Mouse (Mus musculus): ENCODE results near the gene Cnpy3. TPM values are rescaled to one million over a fixed set of nuclear protein-coding genes. Genes with fewer than 3 reads are reported as not detected.

Cnpy3 gene
- total and polyA plus RNA-seq, 2 experiments from 2014 or later = 72.4 to 79.1 TPM

DNA sequence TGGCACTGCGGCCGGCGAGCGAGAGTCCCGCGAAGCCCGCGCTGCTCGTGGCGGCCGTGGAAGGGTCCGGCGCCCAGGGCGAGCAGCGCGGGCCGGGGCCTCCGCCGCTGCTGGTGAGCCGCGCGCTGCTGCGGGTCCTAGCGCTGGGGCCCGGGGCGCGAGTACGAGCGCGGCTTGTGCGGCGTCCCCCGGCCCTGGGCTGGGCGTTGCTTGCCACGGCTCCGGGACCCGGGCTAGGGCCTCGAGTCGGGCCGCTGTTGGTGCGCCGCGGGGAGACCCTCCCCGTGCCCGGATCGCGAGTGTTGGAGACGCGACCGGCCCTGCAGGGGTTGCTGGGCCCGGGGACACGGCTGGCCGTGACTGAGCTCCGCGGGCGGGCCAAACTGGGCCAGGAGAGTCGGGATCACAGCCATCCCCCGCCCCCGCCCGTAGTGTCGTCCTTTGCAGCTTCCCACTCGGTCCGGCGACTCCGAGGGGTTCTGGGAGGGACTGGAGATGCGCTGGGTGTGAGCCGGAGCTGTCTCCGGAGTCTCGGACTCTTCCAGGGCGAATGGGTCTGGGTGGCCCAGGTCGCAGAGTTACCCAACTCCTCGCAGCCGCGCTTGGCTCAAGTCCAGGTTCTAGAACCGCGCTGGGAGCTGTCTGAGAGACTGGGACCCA, 40.3 kb downstream of the Cnpy3 start:
- no peaks in the 10 kb centered on the region for H3K27me3 ChIP-seq (ENCODE audit: insufficient read depth, low read length)
- no peak for TF ChIP-seq CTCF (IDR thresholded peaks at IDR 0.05; ENCODE audit: low read depth)
- DNase-seq (ENCODE audit: low spot score) (peak; percentile 26), ATAC-seq (peak; percentile 18; the same call in 1 of the 2 replicates)
- peak overlapping the region; percentile 100 for H3K4me2 ChIP-seq (ENCODE audit: low read depth, low read length)
- peak overlapping the region; percentile 97 for H3K4me3 ChIP-seq (ENCODE audit: low read length)
- peak overlapping the region; percentile 92 for H3K9ac ChIP-seq (replicated peaks; ENCODE audit: low read length)
- under 1% methylated on average over 73 of the region's 76 CpGs for WGBS
- H3K4me1 ChIP-seq (ENCODE audit: insufficient read depth, low read length) = peaks cover 7% of the 10 kb centered on the region; the same call in 1 of the 2 replicates
- H3K36me3 ChIP-seq (ENCODE audit: insufficient read depth, low read length) = peaks cover 11% of the 10 kb centered on the region
- no peaks in the 10 kb centered on the region for H3K9me3 ChIP-seq (ENCODE audit: low read length)
- peak overlapping the region; percentile 82 for H3K27ac ChIP-seq

DNA sequence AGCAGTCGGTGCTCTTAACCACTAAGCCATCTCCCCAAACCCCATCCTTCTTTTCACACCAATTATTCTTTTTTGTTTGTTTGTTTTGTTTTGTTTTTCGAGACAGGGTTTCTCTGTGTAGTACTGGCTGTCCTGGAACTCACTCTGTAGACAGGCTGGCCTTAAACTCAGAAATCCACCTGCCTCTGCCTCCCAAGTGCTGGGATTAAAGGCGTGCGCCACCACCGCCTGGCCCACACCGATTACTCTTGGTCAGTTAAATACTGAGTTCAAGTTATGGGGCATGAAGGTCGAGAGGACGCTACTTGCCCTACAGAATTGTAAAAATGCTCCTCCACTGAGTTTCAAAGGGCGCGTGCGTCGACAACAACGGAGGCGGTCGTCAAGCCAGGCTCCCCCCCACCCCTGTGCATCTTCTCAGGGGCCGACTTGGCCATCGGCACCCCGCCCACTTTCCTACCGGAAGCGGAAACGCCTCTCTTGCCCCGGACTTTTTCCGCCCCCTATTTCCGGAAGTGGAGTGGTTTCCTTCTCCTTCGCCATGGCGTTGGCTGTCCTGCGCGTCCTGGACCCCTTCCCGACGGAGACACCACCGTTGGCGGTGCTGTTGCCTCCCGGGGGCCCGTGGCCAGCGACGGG, 40.9 kb downstream of the Cnpy3 start, which contains the start of gene Pex6:
Pex6 (plus strand) TSS at position 505 of the 639 bp plus-strand sequence.
- DNase-seq (ENCODE audit: low spot score) (peak; percentile 97), ATAC-seq (peak; percentile 94)
- Histone ChIP-seq H3K9ac (replicated peaks; ENCODE audit: low read length) (peak within 1 kb of the TSS; percentile 92), H3K27ac (peak within 1 kb of the TSS; percentile 82), H3K4me1 (ENCODE audit: insufficient read depth, low read length) (peaks cover 7% of the 10 kb centered on the region; the same call in 1 of the 2 replicates), H3K9me3 (ENCODE audit: low read length) (no peaks in the 10 kb centered on the region), H3K4me3 (ENCODE audit: low read length) (peak within 1 kb of the TSS; percentile 97), H3K4me2 (ENCODE audit: low read depth, low read length) (peak within 1 kb of the TSS; percentile 100), H3K36me3 (ENCODE audit: insufficient read depth, low read length) (peaks cover 11% of the 10 kb centered on the region; the same call in 1 of the 2 replicates), H3K27me3 (ENCODE audit: insufficient read depth, low read length) (no peaks in the 10 kb centered on the region)
- 9% methylated on average over 36 of the region's 36 CpGs for WGBS
- TF ChIP-seq CTCF (IDR thresholded peaks at IDR 0.05; ENCODE audit: low read depth) = peak; percentile 30

DNA sequence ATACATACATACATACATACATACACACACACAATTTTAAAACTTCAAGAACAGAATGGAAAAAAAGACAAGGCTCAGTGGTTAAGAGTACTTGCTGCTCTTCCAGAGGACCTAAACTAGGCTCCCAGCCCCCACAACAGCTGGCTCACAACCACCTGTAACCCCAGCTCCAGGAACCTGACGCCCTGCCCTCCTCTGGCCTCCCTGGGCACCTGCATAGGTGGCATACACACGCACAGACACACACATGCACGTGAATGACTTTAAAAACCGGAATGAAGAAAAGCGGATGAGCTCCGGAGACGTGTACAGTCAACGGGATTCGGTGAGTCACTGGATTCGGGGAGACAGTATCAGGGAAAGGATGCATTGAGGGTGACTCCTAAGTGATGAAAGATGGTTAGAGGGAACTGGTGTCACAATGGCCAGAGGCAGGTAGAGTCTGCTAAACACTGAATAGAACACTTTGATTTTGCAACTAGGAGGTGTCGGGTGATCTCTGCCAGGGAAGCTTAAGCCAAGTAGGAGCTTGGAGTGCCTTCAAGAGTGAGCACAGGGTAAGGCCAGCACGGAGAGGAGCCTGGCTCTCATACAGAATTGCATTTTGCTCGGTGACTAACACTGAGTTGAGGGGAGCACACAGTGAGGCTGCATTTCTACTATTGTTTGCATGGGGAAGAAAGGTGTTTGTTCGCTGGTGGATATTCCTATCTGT, 45.5 kb downstream of the Cnpy3 start:
- DNase-seq (ENCODE audit: low spot score) (no peak), ATAC-seq (no peak)
- no peak overlapping the region for H3K27ac ChIP-seq
- no peaks in the 10 kb centered on the region for H3K27me3 ChIP-seq (ENCODE audit: insufficient read depth, low read length)
- H3K9me3 ChIP-seq (ENCODE audit: low read length) = no peaks in the 10 kb centered on the region
- H3K4me1 ChIP-seq (ENCODE audit: insufficient read depth, low read length) = peaks cover 14% of the 10 kb centered on the region
- H3K9ac ChIP-seq (replicated peaks; ENCODE audit: low read length) = no peak overlapping the region
- no peaks in the 10 kb centered on the region for H3K36me3 ChIP-seq (ENCODE audit: insufficient read depth, low read length)
- WGBS = 92% methylated on average over 14 of the region's 14 CpGs
- no peak overlapping the region for H3K4me2 ChIP-seq (ENCODE audit: low read depth, low read length)
- TF ChIP-seq CTCF (IDR thresholded peaks at IDR 0.05; ENCODE audit: low read depth) = no peak
- H3K4me3 ChIP-seq (ENCODE audit: low read length) = no peak overlapping the region

GRCm38 (mm10) chr17:46704887-46705835, 46.9 kb downstream of the Cnpy3 start, which contains the start of gene Ppp2r5d:
Gene Ppp2r5d, minus strand, starts transcription at chr17:46705111.
- ATAC-seq (peak; percentile 96), DNase-seq (ENCODE audit: low spot score) (peak; percentile 99)
- peaks cover 14% of the 10 kb centered on the region for H3K4me1 ChIP-seq (ENCODE audit: insufficient read depth, low read length)
- peak within 1 kb of the TSS; percentile 89 for H3K27ac ChIP-seq
- H3K9ac ChIP-seq (replicated peaks; ENCODE audit: low read length) = peak within 1 kb of the TSS; percentile 87
- H3K4me3 ChIP-seq (ENCODE audit: low read length) = peak within 1 kb of the TSS; percentile 92
- peak; percentile 16 for TF ChIP-seq CTCF (IDR thresholded peaks at IDR 0.05; ENCODE audit: low read depth)
- peak within 1 kb of the TSS; percentile 69 for H3K4me2 ChIP-seq (ENCODE audit: low read depth, low read length)
- no peaks in the 10 kb centered on the region for H3K9me3 ChIP-seq (ENCODE audit: low read length)
- H3K27me3 ChIP-seq (ENCODE audit: insufficient read depth, low read length) = no peaks in the 10 kb centered on the region
- WGBS = 2% methylated on average over 48 of the region's 48 CpGs
- no peaks in the 10 kb centered on the region for H3K36me3 ChIP-seq (ENCODE audit: insufficient read depth, low read length)

DNA sequence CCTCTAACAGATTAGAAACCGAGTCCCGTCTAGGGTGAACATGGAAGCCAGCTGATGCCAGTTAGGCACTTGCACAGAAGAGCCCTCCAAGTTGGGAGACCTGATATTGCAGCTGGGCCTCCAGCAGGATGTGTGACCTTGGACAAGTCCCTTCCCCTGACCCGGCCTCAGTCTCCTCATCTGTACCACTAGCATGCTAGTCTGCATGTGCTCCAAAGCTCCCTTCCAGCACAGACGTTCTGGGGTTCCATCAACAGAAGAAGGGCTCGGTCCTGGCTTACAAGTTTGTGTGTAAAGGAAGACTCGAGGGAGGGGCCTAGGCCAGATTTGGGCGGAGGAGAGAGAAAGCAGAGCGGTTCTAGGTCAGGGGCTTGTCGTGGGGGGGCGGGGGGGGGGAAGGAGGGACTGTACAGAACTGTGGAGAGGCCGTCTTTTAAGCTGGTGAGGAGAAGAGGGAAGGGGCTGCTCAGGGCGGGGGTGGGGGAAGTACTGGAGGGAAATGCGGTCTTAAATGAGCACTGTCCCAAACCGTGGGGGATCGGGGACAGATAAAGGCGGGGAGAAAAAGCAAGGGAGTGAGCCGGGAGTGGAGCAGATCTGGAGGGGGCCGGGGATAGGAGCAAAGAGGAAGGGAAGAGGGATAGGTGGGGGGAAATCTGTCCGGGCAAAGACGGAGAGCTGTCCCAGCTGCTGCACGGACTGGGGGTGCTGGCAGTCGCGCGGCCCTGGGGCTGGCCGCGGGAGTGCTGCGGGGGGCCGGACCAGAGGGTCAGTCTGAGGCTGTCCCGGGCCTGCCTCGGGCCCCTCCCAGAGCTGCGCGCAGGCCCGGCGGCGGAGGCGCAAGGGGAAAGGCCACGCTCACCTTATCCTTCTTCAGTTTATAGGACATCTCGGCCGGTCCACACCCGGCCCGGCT, 47.8 kb downstream of the Cnpy3 start:
- Histone ChIP-seq H3K36me3 (ENCODE audit: insufficient read depth, low read length) (no peaks in the 10 kb centered on the region), H3K9me3 (ENCODE audit: low read length) (no peaks in the 10 kb centered on the region), H3K4me3 (ENCODE audit: low read length) (peak overlapping the region; percentile 92), H3K9ac (replicated peaks; ENCODE audit: low read length) (peak overlapping the region; percentile 87), H3K27me3 (ENCODE audit: insufficient read depth, low read length) (no peaks in the 10 kb centered on the region), H3K4me2 (ENCODE audit: low read depth, low read length) (peak overlapping the region; percentile 69), H3K4me1 (ENCODE audit: insufficient read depth, low read length) (peaks cover 14% of the 10 kb centered on the region), H3K27ac (peak overlapping the region; percentile 89)
- no peak for TF ChIP-seq CTCF (IDR thresholded peaks at IDR 0.05; ENCODE audit: low read depth)
- WGBS = 6% methylated on average over 33 of the region's 41 CpGs
- ATAC-seq (peak; percentile 65), DNase-seq (ENCODE audit: low spot score) (no peak)

Data from hindbrain, postnatal 0 days (tissue).